Mouse (Mus musculus): ENCODE results near the gene Cryba2. TPM values are rescaled to one million over a fixed set of nuclear protein-coding genes. Genes with fewer than 3 reads are reported as not detected.

Gene Cryba2
- polyA plus RNA-seq, 1 experiment from 2014 or later = not detected

DNA sequence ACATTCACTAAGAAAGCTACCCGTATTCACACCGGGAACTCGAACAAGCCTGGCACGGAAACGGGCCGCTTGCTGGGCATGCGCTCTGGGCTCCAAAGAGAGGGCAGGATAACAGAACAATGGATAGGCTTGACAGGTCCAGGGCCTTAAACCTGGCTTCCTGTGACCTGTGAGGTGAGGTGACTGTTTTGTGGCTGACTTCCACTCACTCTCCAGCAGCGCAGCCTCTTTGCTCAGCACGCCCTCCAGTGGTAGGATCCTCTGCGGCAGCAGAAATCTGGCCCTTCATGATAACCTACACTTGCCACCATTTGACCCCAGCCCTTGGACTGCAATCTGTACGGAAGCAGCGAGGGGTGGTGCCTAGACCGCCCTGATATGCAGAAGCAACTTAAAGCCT lies 22.8 kb upstream of the Cryba2 start:
- WGBS (ENCODE audit: insufficient replicate concordance) = 29% methylated on average over 13 of the region's 13 CpGs
- H3K9ac ChIP-seq (ENCODE audit: low read depth, low read length) = no peak overlapping the region
- no peak overlapping the region for H3K27ac ChIP-seq (ENCODE audit: low read depth, low read length)
- no peaks in the 10 kb centered on the region for H3K36me3 ChIP-seq (ENCODE audit: control insufficient read depth, insufficient read depth, low read length)
- peaks cover 21% of the 10 kb centered on the region for H3K27me3 ChIP-seq (ENCODE audit: control insufficient read depth, insufficient read depth, low read length)
- H3K4me3 ChIP-seq (ENCODE audit: low read depth, low read length) = no peak overlapping the region
- H3K9me3 ChIP-seq (replicated peaks; ENCODE audit: control insufficient read depth, low read length) = no peaks in the 10 kb centered on the region
- H3K4me2 ChIP-seq = no peak overlapping the region
- no peak for ATAC-seq (replicated peaks; ENCODE audit: insufficient number of reproducible peaks, low FRiP score, low TSS enrichment)
- no peaks in the 10 kb centered on the region for H3K4me1 ChIP-seq (ENCODE audit: control insufficient read depth, insufficient read depth, low read length)

DNA sequence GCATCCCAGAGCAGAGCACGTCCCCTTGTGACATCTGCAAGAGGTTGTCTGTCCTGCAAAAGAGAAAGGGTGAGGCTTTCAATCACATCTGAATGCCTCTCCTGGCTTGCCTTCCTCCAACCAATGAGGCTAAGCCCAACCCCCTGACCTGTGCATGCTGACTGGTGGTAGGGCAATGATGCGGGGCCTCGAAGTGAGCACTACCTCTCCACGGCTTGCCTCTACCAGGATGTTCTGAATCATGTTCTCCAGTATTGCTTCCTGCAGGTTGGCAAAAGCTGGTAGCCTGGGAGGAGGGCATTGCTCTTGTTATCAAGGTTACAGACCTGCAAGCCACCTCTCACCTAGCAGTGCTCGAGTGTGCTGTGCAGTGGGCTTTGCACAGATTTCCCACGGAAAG lies 9.2 kb upstream of the Cryba2 start:
- 18% methylated on average over 6 of the region's 6 CpGs for WGBS (ENCODE audit: insufficient replicate concordance)
- Histone ChIP-seq H3K4me3 (ENCODE audit: low read depth, low read length) (no peak overlapping the region), H3K4me2 (no peak overlapping the region), H3K9me3 (replicated peaks; ENCODE audit: control insufficient read depth, low read length) (no peaks in the 10 kb centered on the region), H3K27me3 (ENCODE audit: control insufficient read depth, insufficient read depth, low read length) (peaks cover 90% of the 10 kb centered on the region), H3K36me3 (ENCODE audit: control insufficient read depth, insufficient read depth, low read length) (no peaks in the 10 kb centered on the region), H3K9ac (ENCODE audit: low read depth, low read length) (no peak overlapping the region), H3K27ac (ENCODE audit: low read depth, low read length) (no peak overlapping the region), H3K4me1 (ENCODE audit: control insufficient read depth, insufficient read depth, low read length) (peaks cover 15% of the 10 kb centered on the region)
- ATAC-seq (replicated peaks; ENCODE audit: insufficient number of reproducible peaks, low FRiP score, low TSS enrichment) = no peak

DNA sequence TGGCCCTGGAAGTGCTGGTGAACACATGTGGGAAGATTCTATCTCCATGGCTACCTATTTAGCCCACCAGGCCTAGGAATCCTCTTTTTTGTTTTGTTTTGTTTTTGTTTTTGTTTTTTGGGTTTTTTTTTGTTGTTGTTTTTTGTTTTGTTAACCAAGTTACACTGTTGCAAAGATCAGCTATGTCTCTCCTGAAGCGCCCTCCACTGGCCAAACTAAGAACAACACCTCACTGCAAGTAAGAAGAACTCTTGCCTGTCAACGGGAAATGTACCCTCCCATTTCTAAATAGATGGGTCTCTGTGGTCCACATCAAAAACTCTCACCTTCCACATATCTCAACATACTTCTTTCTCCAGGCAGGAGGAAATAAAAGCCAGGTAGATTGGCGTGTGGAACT lies 8.7 kb upstream of the Cryba2 start:
- Histone ChIP-seq H3K36me3 (ENCODE audit: control insufficient read depth, insufficient read depth, low read length) (no peaks in the 10 kb centered on the region), H3K27ac (ENCODE audit: low read depth, low read length) (no peak overlapping the region), H3K4me1 (ENCODE audit: control insufficient read depth, insufficient read depth, low read length) (peaks cover 15% of the 10 kb centered on the region), H3K4me2 (no peak overlapping the region), H3K9me3 (replicated peaks; ENCODE audit: control insufficient read depth, low read length) (no peaks in the 10 kb centered on the region), H3K27me3 (ENCODE audit: control insufficient read depth, insufficient read depth, low read length) (peaks cover 91% of the 10 kb centered on the region), H3K4me3 (ENCODE audit: low read depth, low read length) (no peak overlapping the region), H3K9ac (ENCODE audit: low read depth, low read length) (no peak overlapping the region)
- ATAC-seq (replicated peaks; ENCODE audit: insufficient number of reproducible peaks, low FRiP score, low TSS enrichment) = no peak
- 6% methylated on average over 3 of the region's 3 CpGs for WGBS (ENCODE audit: insufficient replicate concordance)

DNA sequence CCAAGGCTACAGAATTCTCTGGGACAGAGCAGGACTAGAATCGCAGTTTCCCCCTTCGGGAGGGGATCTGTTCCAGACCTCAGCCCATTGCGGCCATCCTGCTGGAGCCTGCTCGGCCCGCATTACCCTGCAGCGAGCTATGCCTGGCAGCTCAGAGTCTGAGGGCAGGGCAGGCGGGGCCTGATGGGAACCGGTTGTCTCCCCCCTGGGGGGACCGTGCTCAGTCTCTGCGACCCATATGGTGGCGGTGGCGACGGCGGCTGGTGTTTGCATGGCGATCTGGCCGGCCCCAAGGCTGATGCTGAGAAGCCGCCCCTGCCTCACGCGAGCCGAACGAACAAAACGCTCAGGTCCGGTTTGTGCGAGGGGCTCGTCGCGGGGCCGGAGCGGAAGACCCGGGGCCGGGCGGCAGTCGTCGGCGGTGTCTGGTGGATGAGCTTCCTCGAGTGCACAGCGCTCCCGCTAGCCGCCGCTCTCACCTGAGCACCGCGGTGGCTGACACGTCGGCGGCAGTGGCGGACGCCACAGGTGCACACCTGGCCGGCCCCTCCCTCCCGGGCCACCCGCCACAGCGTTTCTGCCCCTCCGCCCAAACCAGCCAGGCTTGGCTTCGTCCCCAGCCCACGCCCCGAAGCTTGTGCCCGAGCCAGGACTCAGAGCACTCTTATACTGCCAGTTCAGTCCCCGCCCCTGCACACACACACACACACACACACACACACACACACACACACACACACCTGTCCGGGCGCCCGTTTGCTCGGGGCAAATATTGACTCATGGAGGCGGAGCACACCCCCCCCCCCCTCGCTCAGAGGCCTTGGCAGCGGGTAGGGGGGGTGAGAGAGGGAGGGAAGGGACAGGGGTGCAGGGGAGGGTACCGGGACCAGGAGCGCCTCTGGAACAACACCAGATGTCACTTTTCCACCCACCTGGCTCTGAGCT lies 7.7 kb upstream of the Cryba2 start:
- ATAC-seq (replicated peaks; ENCODE audit: insufficient number of reproducible peaks, low FRiP score, low TSS enrichment) = no peak
- no peak overlapping the region for H3K27ac ChIP-seq (ENCODE audit: low read depth, low read length)
- H3K36me3 ChIP-seq (ENCODE audit: control insufficient read depth, insufficient read depth, low read length) = no peaks in the 10 kb centered on the region
- H3K4me1 ChIP-seq (ENCODE audit: control insufficient read depth, insufficient read depth, low read length) = peaks cover 15% of the 10 kb centered on the region
- H3K4me2 ChIP-seq = peak overlapping the region; percentile 64
- H3K4me3 ChIP-seq (ENCODE audit: low read depth, low read length) = peak overlapping the region; percentile 35
- H3K27me3 ChIP-seq (ENCODE audit: control insufficient read depth, insufficient read depth, low read length) = peaks cover 100% of the 10 kb centered on the region
- no peak overlapping the region for H3K9ac ChIP-seq (ENCODE audit: low read depth, low read length)
- H3K9me3 ChIP-seq (replicated peaks; ENCODE audit: control insufficient read depth, low read length) = no peaks in the 10 kb centered on the region
- 1% methylated on average over 62 of the region's 66 CpGs for WGBS (ENCODE audit: insufficient replicate concordance)

DNA sequence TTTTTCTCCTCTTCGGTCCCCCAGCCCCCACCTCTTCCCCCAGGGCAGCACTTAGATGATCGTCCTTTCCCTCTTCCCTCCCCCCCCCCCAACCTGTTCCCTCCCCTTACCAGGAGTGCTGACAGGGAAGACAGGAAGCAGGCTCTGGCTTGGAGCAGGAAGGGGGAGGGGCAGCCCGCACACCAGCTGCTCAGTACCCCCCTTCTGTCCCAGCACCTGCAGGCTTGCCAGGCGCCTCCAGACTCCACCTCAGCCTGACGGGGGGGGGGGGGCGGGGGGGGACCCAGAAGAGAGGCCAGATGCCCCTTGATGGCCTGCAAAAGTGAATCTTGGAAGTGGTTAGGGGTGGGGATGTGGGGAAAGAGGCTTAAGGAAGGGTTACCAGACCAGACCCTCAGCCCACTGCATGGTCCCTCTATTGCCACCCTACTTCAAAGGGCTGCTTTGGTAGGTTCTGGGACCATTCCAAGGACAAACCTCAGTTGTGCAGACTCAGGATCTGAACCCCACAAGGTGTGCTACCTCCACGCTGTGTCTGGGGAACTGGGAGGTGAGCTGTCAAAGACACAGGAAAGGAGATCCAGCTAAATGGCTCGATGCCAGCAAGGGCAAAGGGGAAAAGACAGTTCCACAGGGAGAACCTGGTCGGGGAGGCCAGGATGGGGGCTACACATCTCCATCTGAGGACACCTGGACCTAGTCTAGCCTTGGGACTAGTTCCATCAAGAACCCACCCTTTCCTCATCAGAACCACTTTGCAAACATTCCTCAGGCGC lies 5.9 kb upstream of the Cryba2 start:
- no peak overlapping the region for H3K27ac ChIP-seq (ENCODE audit: low read depth, low read length)
- 5% methylated on average over 7 of the region's 10 CpGs for WGBS (ENCODE audit: insufficient replicate concordance)
- no peak for ATAC-seq (replicated peaks; ENCODE audit: insufficient number of reproducible peaks, low FRiP score, low TSS enrichment)
- no peaks in the 10 kb centered on the region for H3K36me3 ChIP-seq (ENCODE audit: control insufficient read depth, insufficient read depth, low read length)
- no peaks in the 10 kb centered on the region for H3K9me3 ChIP-seq (replicated peaks; ENCODE audit: control insufficient read depth, low read length)
- peaks cover 15% of the 10 kb centered on the region for H3K4me1 ChIP-seq (ENCODE audit: control insufficient read depth, insufficient read depth, low read length)
- H3K4me2 ChIP-seq = no peak overlapping the region
- no peak overlapping the region for H3K9ac ChIP-seq (ENCODE audit: low read depth, low read length)
- no peak overlapping the region for H3K4me3 ChIP-seq (ENCODE audit: low read depth, low read length)
- peaks cover 98% of the 10 kb centered on the region for H3K27me3 ChIP-seq (ENCODE audit: control insufficient read depth, insufficient read depth, low read length)

DNA sequence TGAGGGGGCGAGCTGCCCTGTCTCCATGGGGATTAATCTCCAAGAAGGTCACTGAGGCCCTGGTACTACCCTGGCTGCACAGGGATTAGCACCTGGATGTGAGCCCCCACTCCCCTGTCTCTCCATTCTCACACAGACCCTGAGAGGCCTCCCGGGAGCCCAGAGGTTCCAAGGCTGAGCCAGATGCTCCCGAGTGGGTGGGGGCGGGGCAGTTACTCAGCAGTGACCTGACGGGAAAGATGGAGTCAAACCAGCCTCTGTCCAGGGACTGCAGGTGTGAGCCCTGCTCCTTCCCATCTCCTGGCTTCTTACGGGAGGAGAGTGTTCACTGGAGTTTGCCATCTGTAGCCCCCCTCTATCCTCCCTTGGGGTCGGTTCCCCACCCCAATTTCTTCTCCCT lies 5.0 kb upstream of the Cryba2 start:
- Histone ChIP-seq H3K9ac (ENCODE audit: low read depth, low read length) (no peak overlapping the region), H3K4me2 (no peak overlapping the region), H3K4me3 (ENCODE audit: low read depth, low read length) (no peak overlapping the region), H3K36me3 (ENCODE audit: control insufficient read depth, insufficient read depth, low read length) (no peaks in the 10 kb centered on the region), H3K9me3 (replicated peaks; ENCODE audit: control insufficient read depth, low read length) (no peaks in the 10 kb centered on the region), H3K27ac (ENCODE audit: low read depth, low read length) (no peak overlapping the region), H3K27me3 (ENCODE audit: control insufficient read depth, insufficient read depth, low read length) (peaks cover 98% of the 10 kb centered on the region), H3K4me1 (ENCODE audit: control insufficient read depth, insufficient read depth, low read length) (peaks cover 15% of the 10 kb centered on the region)
- no peak for ATAC-seq (replicated peaks; ENCODE audit: insufficient number of reproducible peaks, low FRiP score, low TSS enrichment)
- WGBS (ENCODE audit: insufficient replicate concordance) = 2% methylated on average over 7 of the region's 7 CpGs

DNA sequence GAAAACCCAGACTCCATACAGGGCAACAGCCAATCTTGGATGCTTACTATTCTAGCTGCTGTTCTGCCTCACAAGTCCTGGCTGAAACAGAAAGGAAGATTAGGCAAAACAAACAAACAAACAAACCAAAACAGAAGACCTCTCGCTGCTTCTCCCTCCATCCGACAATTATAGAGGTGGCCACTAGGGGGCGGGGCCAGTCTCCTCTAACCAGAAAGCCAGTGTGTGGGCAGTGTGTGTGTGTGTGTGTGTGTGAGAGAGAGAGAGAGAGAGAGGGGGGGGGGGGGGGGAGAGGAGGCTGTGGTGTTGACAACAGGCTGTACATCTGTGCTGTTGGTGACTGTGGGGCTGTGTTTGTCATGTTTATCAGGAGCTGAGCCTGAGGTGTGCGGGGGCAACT lies 2.0 kb upstream of the Cryba2 start:
- H3K4me2 ChIP-seq = no peak overlapping the region
- no peak overlapping the region for H3K9ac ChIP-seq (ENCODE audit: low read depth, low read length)
- no peaks in the 10 kb centered on the region for H3K36me3 ChIP-seq (ENCODE audit: control insufficient read depth, insufficient read depth, low read length)
- H3K4me1 ChIP-seq (ENCODE audit: control insufficient read depth, insufficient read depth, low read length) = peaks cover 10% of the 10 kb centered on the region
- no peak for ATAC-seq (replicated peaks; ENCODE audit: insufficient number of reproducible peaks, low FRiP score, low TSS enrichment)
- WGBS (ENCODE audit: insufficient replicate concordance) = 24% methylated on average over 4 of the region's 4 CpGs
- H3K4me3 ChIP-seq (ENCODE audit: low read depth, low read length) = no peak overlapping the region
- H3K9me3 ChIP-seq (replicated peaks; ENCODE audit: control insufficient read depth, low read length) = no peaks in the 10 kb centered on the region
- H3K27me3 ChIP-seq (ENCODE audit: control insufficient read depth, insufficient read depth, low read length) = peaks cover 98% of the 10 kb centered on the region
- no peak overlapping the region for H3K27ac ChIP-seq (ENCODE audit: low read depth, low read length)

DNA sequence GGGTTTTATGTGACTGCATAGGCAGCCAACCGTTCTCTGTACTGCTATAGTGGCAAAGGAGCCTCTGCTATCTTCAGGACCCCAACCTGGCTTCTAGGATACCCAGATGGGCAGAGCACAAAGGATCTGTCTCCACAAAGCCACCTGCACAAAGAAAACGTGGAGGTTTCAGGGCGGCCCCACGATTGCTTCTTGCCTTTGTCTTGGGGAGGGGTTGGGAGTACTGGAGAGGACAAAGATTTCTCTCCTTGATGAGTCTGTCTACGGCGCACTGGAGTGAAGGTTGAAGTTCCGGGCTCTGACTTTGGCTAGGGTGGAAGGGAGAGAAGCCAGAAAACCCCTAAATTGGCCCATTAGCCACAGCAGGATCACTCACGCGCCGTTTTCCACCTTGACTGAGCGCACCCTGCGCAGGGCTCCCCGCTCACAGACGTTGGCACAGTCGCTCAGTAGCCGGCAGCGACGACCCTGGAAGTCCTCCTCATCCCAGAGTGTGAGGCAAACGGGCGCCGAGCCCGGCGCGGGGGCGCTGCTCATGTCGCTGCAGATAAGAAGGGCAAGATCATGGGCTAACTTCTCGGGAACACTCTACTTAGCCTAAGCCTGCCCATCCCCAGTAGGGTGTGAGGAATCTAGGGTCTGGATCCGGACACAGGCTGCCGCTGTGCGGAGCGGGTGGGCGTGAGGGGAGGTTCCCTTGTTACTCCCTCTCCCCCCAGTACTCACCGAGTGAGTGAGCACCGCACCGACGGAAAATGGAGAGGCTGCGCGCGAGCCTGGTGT lies 401 bp downstream of the Cryba2 start:
- peak overlapping the region; percentile 29 for H3K4me2 ChIP-seq
- H3K4me1 ChIP-seq (ENCODE audit: control insufficient read depth, insufficient read depth, low read length) = no peaks in the 10 kb centered on the region
- no peak overlapping the region for H3K27ac ChIP-seq (ENCODE audit: low read depth, low read length)
- no peak overlapping the region for H3K9ac ChIP-seq (ENCODE audit: low read depth, low read length)
- H3K27me3 ChIP-seq (ENCODE audit: control insufficient read depth, insufficient read depth, low read length) = peaks cover 90% of the 10 kb centered on the region
- H3K36me3 ChIP-seq (ENCODE audit: control insufficient read depth, insufficient read depth, low read length) = no peaks in the 10 kb centered on the region
- 2% methylated on average over 39 of the region's 39 CpGs for WGBS (ENCODE audit: insufficient replicate concordance)
- H3K4me3 ChIP-seq (ENCODE audit: low read depth, low read length) = 0 out of 2 replicates have a peak overlapping the region, but pooled peaks have one; percentile 8
- no peaks in the 10 kb centered on the region for H3K9me3 ChIP-seq (replicated peaks; ENCODE audit: control insufficient read depth, low read length)
- ATAC-seq (replicated peaks; ENCODE audit: insufficient number of reproducible peaks, low FRiP score, low TSS enrichment) = no peak

All from heart, embryonic 11.5 days (tissue).